8 mouse cellular contexts compared by ENCODE assay signal in genomic region chr11:106255685-106256451, GRCm38 (mm10). TPM values are rescaled to one million over a fixed set of nuclear protein-coding genes. Genes with fewer than 3 reads are reported as not detected.
A peak's percentile ranks its signal among the peaks of the same experiment; 100 is the strongest.
DNase-seq lines count a peak whose midpoint lies in the region; ATAC-seq and TF ChIP-seq lines count a peak whose summit lies in the region.

TSS of gene Ftsj3 (minus strand) at chr11:106256079.
TSS of gene Psmc5 (plus strand) at chr11:106256154.

- H3K9me3 ChIP-seq in E14TG2a.4 (ENCODE audit: low read length): no peaks in the 10 kb centered on the region
- H3K9me3 ChIP-seq in forebrain, embryonic 13.5 days (replicated peaks): no peaks in the 10 kb centered on the region
- H3K9me3 ChIP-seq in liver, postnatal 0 days (ENCODE audit: low read length): no peaks in the 10 kb centered on the region
- H3K9me3 ChIP-seq in neural tube, embryonic 14.5 days (ENCODE audit: control insufficient read depth, low read length): no peaks in the 10 kb centered on the region

- ATAC-seq in forebrain, embryonic 13.5 days: peak; percentile 95
- peak; percentile 97 for ATAC-seq in liver, postnatal 0 days
- ATAC-seq in neural tube, embryonic 14.5 days (ENCODE audit: low read depth): peak; percentile 95

- no peaks in the 10 kb centered on the region for H3K27me3 ChIP-seq in E14TG2a.4 (ENCODE audit: insufficient read depth, low read length)
- no peaks in the 10 kb centered on the region for H3K27me3 ChIP-seq in forebrain, embryonic 13.5 days
- H3K27me3 ChIP-seq in liver, postnatal 0 days (ENCODE audit: insufficient read depth, low read length): no peaks in the 10 kb centered on the region
- H3K27me3 ChIP-seq in neural tube, embryonic 14.5 days (ENCODE audit: control insufficient read depth, insufficient read depth, low read length): no peaks in the 10 kb centered on the region

- peaks cover 75% of the 10 kb centered on the region for H3K36me3 ChIP-seq in E14TG2a.4 (ENCODE audit: insufficient read depth, low read length)
- peaks cover 50% of the 10 kb centered on the region for H3K36me3 ChIP-seq in forebrain, embryonic 13.5 days (ENCODE audit: poor library complexity, severe bottlenecking)
- H3K36me3 ChIP-seq in liver, postnatal 0 days (replicated peaks; ENCODE audit: insufficient read depth, low read length): peaks cover 59% of the 10 kb centered on the region
- peaks cover 17% of the 10 kb centered on the region for H3K36me3 ChIP-seq in neural tube, embryonic 14.5 days (ENCODE audit: control insufficient read depth, insufficient read depth, low read length)

- under 1% methylated on average over 42 of the region's 42 CpGs for WGBS in forebrain, embryonic 13.5 days
- WGBS in large intestine, adult 2 months: under 1% methylated on average over 42 of the region's 42 CpGs
- WGBS in liver, postnatal 0 days (ENCODE audit: insufficient replicate concordance): 0% methylated on average over 42 of the region's 42 CpGs
- WGBS in neural tube, embryonic 14.5 days: under 1% methylated on average over 42 of the region's 42 CpGs

- peak within 1 kb of the TSS; percentile 98 for H3K4me3 ChIP-seq in E14TG2a.4 (replicated peaks; ENCODE audit: low read length)
- H3K4me3 ChIP-seq in forebrain, embryonic 13.5 days: peak within 1 kb of the TSS; percentile 84
- H3K4me3 ChIP-seq in liver, postnatal 0 days (ENCODE audit: low read depth, low read length): peak within 1 kb of the TSS; percentile 96
- peak within 1 kb of the TSS; percentile 68 for H3K4me3 ChIP-seq in neural tube, embryonic 14.5 days (ENCODE audit: low read depth, low read length)

- H3K9ac ChIP-seq in forebrain, embryonic 13.5 days: peak within 1 kb of the TSS; percentile 87
- H3K9ac ChIP-seq in liver, postnatal 0 days (replicated peaks): peak within 1 kb of the TSS; percentile 88
- peak within 1 kb of the TSS; percentile 67 for H3K9ac ChIP-seq in neural tube, embryonic 14.5 days (replicated peaks; ENCODE audit: low read depth, low read length)

- peak within 1 kb of the TSS; percentile 100 for H3K4me2 ChIP-seq in forebrain, embryonic 13.5 days
- H3K4me2 ChIP-seq in liver, postnatal 0 days (ENCODE audit: low read depth, low read length): peak within 1 kb of the TSS; percentile 94
- H3K4me2 ChIP-seq in neural tube, embryonic 14.5 days (ENCODE audit: low read depth, low read length): peak within 1 kb of the TSS; percentile 89

- peaks cover 69% of the 10 kb centered on the region for H3K4me1 ChIP-seq in E14TG2a.4 (replicated peaks; ENCODE audit: low read depth, low read length)
- H3K4me1 ChIP-seq in forebrain, embryonic 13.5 days: peaks cover 24% of the 10 kb centered on the region
- H3K4me1 ChIP-seq in liver, postnatal 0 days (ENCODE audit: insufficient read depth): peaks cover 21% of the 10 kb centered on the region
- peaks cover 15% of the 10 kb centered on the region for H3K4me1 ChIP-seq in neural tube, embryonic 14.5 days (ENCODE audit: control insufficient read depth, insufficient read depth, low read length)

- peak within 1 kb of the TSS; percentile 82 for H3K27ac ChIP-seq in forebrain, embryonic 13.5 days
- H3K27ac ChIP-seq in liver, postnatal 0 days (ENCODE audit: low read depth): peak within 1 kb of the TSS; percentile 85
- H3K27ac ChIP-seq in neural tube, embryonic 14.5 days (ENCODE audit: low read depth, low read length): peak within 1 kb of the TSS; percentile 75

- TF ChIP-seq EP300 in liver, postnatal 0 days (IDR thresholded peaks at IDR 0.05; ENCODE audit: low read depth): no peak

- no peak for TF ChIP-seq CTCF in E14TG2a.4 (conservative IDR thresholded peaks at IDR 0.05; ENCODE audit: low read length)
- peak; percentile 51 for TF ChIP-seq CTCF in liver, postnatal 0 days (IDR thresholded peaks at IDR 0.05; ENCODE audit: low read depth)

- peak; percentile 97 for DNase-seq in c-Kit-positive CD71-positive TER-119-positive erythroid progenitor cells, embryonic 14.5 days (ENCODE audit: low spot score)
- DNase-seq in heart, postnatal 10 days: peak; percentile 99 to 100
- DNase-seq in large intestine, adult 2 months (ENCODE audit: low read depth, low spot score): peak; percentile 90
- peak; percentile 99 for DNase-seq in liver, postnatal 0 days
- DNase-seq in testis, postnatal 10 days (ENCODE audit: low spot score): peak; percentile 99

- intact Hi-C loops in heart, postnatal 10 days (cut with DNase I): loop anchor here (1.0 kb wide), 1 partner anchor 16 kb away; the partner anchor contains the start of gene Smarcd2

RNA-seq across cellular contexts. Expression of gene Ftsj3, which starts in this region (rescaled TPM):
- 46.4 and 52.7 TPM in 2 replicates for polyA plus RNA-seq in forebrain, embryonic 13.5 days (2015; fragmentation: Nextera tagmentation; extraction: Ambion mirVana)
- 10 to 100 TPM; 22.3 to 24.7 TPM for total RNA-seq in heart, postnatal 10 days (2021)
- polyA plus RNA-seq in large intestine, adult 2 months (2012; rRNA removed): 13.2 and 16.1 TPM in 2 replicates
- 21.9 and 22.5 TPM in 2 replicates for polyA plus RNA-seq in liver, postnatal 0 days (2015; fragmentation: Nextera tagmentation; extraction: Ambion mirVana)
- 29.6 and 36.3 TPM in 2 replicates for polyA plus RNA-seq in neural tube, embryonic 14.5 days (2014; fragmentation: Nextera tagmentation; extraction: Ambion mirVana)

RNA-seq across cellular contexts. Expression of gene Psmc5, which starts in this region (rescaled TPM):
- polyA plus RNA-seq in forebrain, embryonic 13.5 days (2015; fragmentation: Nextera tagmentation; extraction: Ambion mirVana): 322 and 348 TPM in 2 replicates
- total RNA-seq in heart, postnatal 10 days (2021): 100 to 1,000 TPM; 107 to 109 TPM
- polyA plus RNA-seq in large intestine, adult 2 months (2012; rRNA removed): 55.5 and 62.4 TPM in 2 replicates
- polyA plus RNA-seq in liver, postnatal 0 days (2015; fragmentation: Nextera tagmentation; extraction: Ambion mirVana): 87.0 and 88.8 TPM in 2 replicates
- polyA plus RNA-seq in neural tube, embryonic 14.5 days (2014; fragmentation: Nextera tagmentation; extraction: Ambion mirVana): 300 and 322 TPM in 2 replicates

Comparison
In these comparisons a context has a peak if more than half of its experiments do, and no peak if none do; other contexts are left out.
1. Peak in every context shown above with its lines: DNase-seq, ATAC-seq, H3K4me3 ChIP-seq and H3K27ac ChIP-seq.